ENCODE assay signal across 15 mouse cellular contexts in genomic region chr1:180458680-180459079, GRCm38 (mm10). TPM values are rescaled to one million over a fixed set of nuclear protein-coding genes. Genes with fewer than 3 reads are reported as not detected.
DNase-seq lines count a peak whose midpoint lies in the region; ATAC-seq and TF ChIP-seq lines count a peak whose summit lies in the region.
"Had no signal": no experiment of that assay in that cellular context is flagged by ENCODE, and none has a peak within 500 bp of the region (broad histone marks: within the 10 kb centered on the region; RNA-seq: fewer than 3 reads in every experiment).

No protein-coding gene starts in this region.

- no peak for TF ChIP-seq CTCF in forebrain, postnatal 0 days (IDR thresholded peaks at IDR 0.05; ENCODE audit: low read depth)
- TF ChIP-seq CTCF in kidney, postnatal 0 days (IDR thresholded peaks at IDR 0.05; ENCODE audit: low read depth), result no peak

- no peak overlapping the region for H3K4me3 ChIP-seq in forebrain, postnatal 0 days (ENCODE audit: low read depth, low read length)
- no peak overlapping the region for H3K4me3 ChIP-seq in forebrain, embryonic 10.5 days
- no peak overlapping the region for H3K4me3 ChIP-seq in kidney, postnatal 0 days (replicated peaks; ENCODE audit: low read depth, low read length)
- H3K4me3 ChIP-seq: embryonic facial prominence, embryonic 12.5 days; stomach, embryonic 15.5 days had no signal

- H3K36me3 ChIP-seq in forebrain, postnatal 0 days (ENCODE audit: insufficient read depth), result no peaks in the 10 kb centered on the region
- H3K36me3 ChIP-seq in forebrain, embryonic 10.5 days (replicated peaks), result no peaks in the 10 kb centered on the region
- no peaks in the 10 kb centered on the region for H3K36me3 ChIP-seq in kidney, postnatal 0 days (ENCODE audit: insufficient read depth, low read length)
- H3K36me3 ChIP-seq: embryonic facial prominence, embryonic 12.5 days; stomach, embryonic 15.5 days had no signal

- peaks cover 10% of the 10 kb centered on the region; the same call in 1 of the 2 replicates for H3K4me1 ChIP-seq in forebrain, postnatal 0 days (ENCODE audit: insufficient read depth)
- H3K4me1 ChIP-seq in forebrain, embryonic 10.5 days, result peaks cover 35% of the 10 kb centered on the region
- no peaks in the 10 kb centered on the region for H3K4me1 ChIP-seq in kidney, postnatal 0 days (replicated peaks; ENCODE audit: insufficient read depth, low read length)

- H3K27me3 ChIP-seq in forebrain, postnatal 0 days (ENCODE audit: insufficient read depth, low read length), result no peaks in the 10 kb centered on the region
- H3K27me3 ChIP-seq in forebrain, embryonic 10.5 days (ENCODE audit: poor library complexity, severe bottlenecking), result peaks cover 5% of the 10 kb centered on the region; the same call in 1 of the 2 replicates
- H3K27me3 ChIP-seq in kidney, postnatal 0 days (ENCODE audit: insufficient read depth, low read length), result no peaks in the 10 kb centered on the region
- H3K27me3 ChIP-seq: embryonic facial prominence, embryonic 12.5 days; stomach, embryonic 15.5 days had no signal

- DNase-seq in forebrain, postnatal 0 days, result no peak
- no peak for DNase-seq in forebrain, embryonic 10.5 days (ENCODE audit: extremely low spot score, low spot score)
- DNase-seq in kidney, postnatal 0 days (ENCODE audit: low spot score), result peak; percentile 57
- DNase-seq in kidney, postnatal 25 days, result no peak
- peak; percentile 21 for DNase-seq in ovary, postnatal 36 days (ENCODE audit: low spot score)
- DNase-seq in ovary, postnatal 14 days (ENCODE audit: low spot score), result no peak
- no peak for DNase-seq in right cerebral cortex, postnatal 10 days (ENCODE audit: low spot score in 2 of 2)
- DNase-seq: kidney, adult 18-20 months; liver; thymus, postnatal 36 days had no signal

- no peaks in the 10 kb centered on the region for H3K9me3 ChIP-seq in forebrain, postnatal 0 days (ENCODE audit: low read length)
- no peaks in the 10 kb centered on the region for H3K9me3 ChIP-seq in forebrain, embryonic 10.5 days
- H3K9me3 ChIP-seq in kidney, postnatal 0 days (replicated peaks; ENCODE audit: low read length), result no peaks in the 10 kb centered on the region
- H3K9me3 ChIP-seq: embryonic facial prominence, embryonic 12.5 days; stomach, embryonic 15.5 days had no signal

- ATAC-seq in forebrain, postnatal 0 days, result peak; percentile 32; the same call in 1 of the 2 replicates
- ATAC-seq in kidney, postnatal 0 days (replicated peaks; ENCODE audit: low FRiP score, low read depth), result no peak
- ATAC-seq: activated CD4-positive, CD25-positive, alpha-beta regulatory T cell, adult 4 months; CD4-positive, CD25-positive, alpha-beta regulatory T cell, adult 4 months; forebrain, embryonic 14.5 days had no signal

- H3K27ac ChIP-seq in forebrain, postnatal 0 days (ENCODE audit: low read depth, low read length), result no peak overlapping the region
- H3K27ac ChIP-seq in forebrain, embryonic 10.5 days, result no peak overlapping the region
- no peak overlapping the region for H3K27ac ChIP-seq in kidney, postnatal 0 days
- H3K27ac ChIP-seq: stomach, embryonic 15.5 days had no signal

- no peak overlapping the region for H3K4me2 ChIP-seq in forebrain, postnatal 0 days (ENCODE audit: low read depth)
- H3K4me2 ChIP-seq in kidney, postnatal 0 days (ENCODE audit: low read length), result no peak overlapping the region
- H3K4me2 ChIP-seq: stomach, embryonic 15.5 days had no signal

- 48% methylated on average over 3 of the region's 3 CpGs for WGBS in forebrain, postnatal 0 days
- WGBS in forebrain, embryonic 10.5 days, result 79% methylated on average over 3 of the region's 3 CpGs
- WGBS in kidney, postnatal 0 days, result 46% methylated on average over 3 of the region's 3 CpGs

- H3K9ac ChIP-seq in forebrain, postnatal 0 days, result no peak overlapping the region
- H3K9ac ChIP-seq in kidney, postnatal 0 days (ENCODE audit: low read depth, low read length), result no peak overlapping the region
- H3K9ac ChIP-seq: embryonic facial prominence, embryonic 12.5 days; stomach, embryonic 15.5 days had no signal

RNA-seq across cellular contexts. Expression of gene Stum, which starts 24.6 kb away (rescaled TPM):
- total RNA-seq in forebrain, postnatal 0 days (2014; rRNA removed), result 59.7 and 80.7 TPM in 2 replicates
- polyA plus RNA-seq in forebrain, postnatal 0 days (2015; fragmentation: Nextera tagmentation; extraction: Ambion mirVana), result 15.2 and 16.7 TPM in 2 replicates
- 3.8 and 4.0 TPM in 2 replicates for polyA plus RNA-seq in forebrain, embryonic 10.5 days (2016; fragmentation: Nextera tagmentation; extraction: Ambion mirVana)
- 0.64 and 1.0 TPM in 2 replicates for polyA plus RNA-seq in kidney, postnatal 0 days (2015; fragmentation: Nextera tagmentation; extraction: Ambion mirVana)
- polyA plus RNA-seq: activated CD4-positive, CD25-positive, alpha-beta regulatory T cell, adult 4 months; CD4-positive, CD25-positive, alpha-beta regulatory T cell, adult 4 months had no signal

Comparison
In these comparisons a context has a peak if more than half of its experiments do, and no peak if none do; other contexts are left out.
1. DNase-seq: peak in kidney, postnatal 0 days (single experiment) and ovary, postnatal 36 days (single experiment); none in forebrain, postnatal 0 days (single experiment), forebrain, embryonic 10.5 days (single experiment), kidney, postnatal 25 days (0 of 2), ovary, postnatal 14 days (single experiment) and right cerebral cortex, postnatal 10 days (0 of 2).